Mouse (Mus musculus): ENCODE results near the gene Chrnb1. TPM values are rescaled to one million over a fixed set of nuclear protein-coding genes. Genes with fewer than 3 reads are reported as not detected.

The Chrnb1 gene
- polyA plus RNA-seq, 1 experiment = 1.6 TPM

DNA sequence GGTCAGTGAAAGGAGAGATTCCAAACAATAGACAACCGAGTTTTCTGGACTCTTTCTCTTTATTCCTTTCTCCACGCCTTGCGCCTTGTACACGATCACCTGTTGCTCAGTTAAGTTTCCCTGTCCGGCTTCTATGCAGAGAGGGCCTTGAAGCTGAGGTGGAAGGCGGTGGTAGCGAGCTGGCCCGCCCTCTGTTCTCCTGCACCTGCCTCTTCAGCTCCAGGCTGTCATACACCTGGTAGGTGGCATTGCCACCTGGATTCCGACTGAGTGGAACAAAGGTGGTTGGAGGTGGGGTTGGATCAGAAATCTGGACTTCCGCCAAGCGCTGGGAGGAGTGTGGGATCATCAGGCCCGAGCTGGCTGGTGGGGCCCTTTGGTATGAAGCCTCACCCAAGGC lies 20.8 kb upstream of the Chrnb1 start:
- no peaks in the 10 kb centered on the region for H3K27me3 ChIP-seq (ENCODE audit: control insufficient read depth, insufficient read depth, low read length)
- 89% methylated on average over 12 of the region's 12 CpGs for WGBS

DNA sequence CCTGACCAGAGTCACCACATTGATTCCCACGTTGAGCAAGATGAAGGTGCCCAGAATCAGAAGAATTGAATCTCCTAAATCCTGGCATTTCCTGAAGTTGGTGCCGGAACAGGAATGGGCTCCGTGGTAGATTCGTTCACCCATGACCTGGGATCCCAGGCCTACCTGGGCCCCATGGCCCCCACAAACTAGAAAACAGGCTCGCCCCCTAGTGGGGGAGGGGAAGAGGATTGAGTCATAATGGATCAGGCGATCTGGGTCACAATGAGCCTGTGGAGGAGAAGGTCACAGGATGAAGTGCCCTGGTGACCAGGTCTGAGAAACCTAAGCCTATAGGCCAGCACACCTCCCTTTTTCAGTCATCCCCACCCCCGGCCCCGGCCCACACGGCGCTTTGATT lies 19.4 kb upstream of the Chrnb1 start, which contains the start of gene Gm39566:
Gm39566 (minus strand) TSS at position 144 of the 400 bp plus-strand sequence.
- WGBS = 63% methylated on average over 10 of the region's 10 CpGs
- H3K27ac ChIP-seq (ENCODE audit: insufficient read depth, low read length) = no peak within 1 kb of the TSS
- H3K4me1 ChIP-seq (ENCODE audit: control insufficient read depth, insufficient read depth, low read length) = no peaks in the 10 kb centered on the region
- TF ChIP-seq CTCF (IDR thresholded peaks at IDR 0.05; ENCODE audit: borderline replicate concordance, insufficient read depth, low read depth, low read length) = no peak
- no peak for TF ChIP-seq POLR2A (IDR thresholded peaks at IDR 0.05; ENCODE audit: borderline replicate concordance, insufficient read depth, low read length)
- H3K4me3 ChIP-seq (replicated peaks; ENCODE audit: insufficient read depth, low read depth, low read length) = no peak within 1 kb of the TSS
- H3K27me3 ChIP-seq (ENCODE audit: control insufficient read depth, insufficient read depth, low read length) = no peaks in the 10 kb centered on the region
- no peak for DNase-seq

More for the DNA sequence above, 20.8 kb upstream of the Chrnb1 start:
- Histone ChIP-seq H3K4me1 (ENCODE audit: control insufficient read depth, insufficient read depth, low read length) (no peaks in the 10 kb centered on the region), H3K4me3 (replicated peaks; ENCODE audit: insufficient read depth, low read depth, low read length) (no peak overlapping the region), H3K27ac (ENCODE audit: insufficient read depth, low read length) (no peak overlapping the region)
- no peak for TF ChIP-seq POLR2A (IDR thresholded peaks at IDR 0.05; ENCODE audit: borderline replicate concordance, insufficient read depth, low read length)
- TF ChIP-seq CTCF (IDR thresholded peaks at IDR 0.05; ENCODE audit: borderline replicate concordance, insufficient read depth, low read depth, low read length) = no peak
- no peak for DNase-seq

- Histone ChIP-seq H3K27me3 (ENCODE audit: control insufficient read depth, insufficient read depth, low read length) (no peaks in the 10 kb centered on the region), H3K27ac (ENCODE audit: insufficient read depth, low read length) (no peak overlapping the region), H3K4me3 (replicated peaks; ENCODE audit: insufficient read depth, low read depth, low read length) (no peak overlapping the region), H3K4me1 (ENCODE audit: control insufficient read depth, insufficient read depth, low read length) (no peaks in the 10 kb centered on the region)
- DNase-seq = no peak
- TF ChIP-seq POLR2A (IDR thresholded peaks at IDR 0.05; ENCODE audit: borderline replicate concordance, insufficient read depth, low read length) = no peak
These were observed 14.5 kb upstream of the Chrnb1 start for GRCm38 (mm10) chr11:69810280-69810679.

- DNase-seq = no peak
- Histone ChIP-seq H3K27ac (ENCODE audit: insufficient read depth, low read length) (no peak overlapping the region), H3K4me1 (ENCODE audit: control insufficient read depth, insufficient read depth, low read length) (no peaks in the 10 kb centered on the region), H3K27me3 (ENCODE audit: control insufficient read depth, insufficient read depth, low read length) (peaks cover 1% of the 10 kb centered on the region; the same call in 1 of the 2 replicates), H3K4me3 (replicated peaks; ENCODE audit: insufficient read depth, low read depth, low read length) (no peak overlapping the region)
- TF ChIP-seq CTCF (IDR thresholded peaks at IDR 0.05; ENCODE audit: borderline replicate concordance, insufficient read depth, low read depth, low read length) (no peak), POLR2A (IDR thresholded peaks at IDR 0.05; ENCODE audit: borderline replicate concordance, insufficient read depth, low read length) (no peak)
- 70% methylated on average over 2 of the region's 2 CpGs for WGBS
These were observed 11.9 kb upstream of the Chrnb1 start for GRCm38 (mm10) chr11:69807641-69808040.

DNA sequence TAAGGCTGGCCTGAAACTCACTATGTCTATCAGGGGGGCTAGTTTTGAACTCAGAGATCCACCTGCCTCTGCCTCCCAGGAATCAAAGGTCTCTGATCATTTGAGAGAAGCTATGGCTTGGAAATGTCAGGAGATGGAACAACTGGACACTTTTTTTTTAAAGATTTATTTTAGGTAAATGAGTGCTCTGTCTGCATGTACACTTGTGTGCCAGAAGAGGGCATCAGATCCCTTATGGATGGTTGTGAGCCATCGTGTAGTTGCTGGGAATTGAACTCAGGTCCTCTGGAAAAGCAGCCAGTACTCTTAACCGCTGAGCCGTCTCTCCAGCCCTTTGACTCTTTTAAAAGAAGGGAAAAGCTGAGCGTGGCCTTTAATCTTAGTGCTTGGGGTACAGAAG lies 10.6 kb upstream of the Chrnb1 start:
- Histone ChIP-seq H3K27me3 (ENCODE audit: control insufficient read depth, insufficient read depth, low read length) (peaks cover 1% of the 10 kb centered on the region; the same call in 1 of the 2 replicates), H3K27ac (ENCODE audit: insufficient read depth, low read length) (no peak overlapping the region), H3K4me1 (ENCODE audit: control insufficient read depth, insufficient read depth, low read length) (no peaks in the 10 kb centered on the region; the same call in 1 of the 2 replicates), H3K4me3 (replicated peaks; ENCODE audit: insufficient read depth, low read depth, low read length) (no peak overlapping the region)
- 85% methylated on average over 4 of the region's 4 CpGs for WGBS
- DNase-seq = no peak
- TF ChIP-seq POLR2A (IDR thresholded peaks at IDR 0.05; ENCODE audit: borderline replicate concordance, insufficient read depth, low read length) (no peak), CTCF (IDR thresholded peaks at IDR 0.05; ENCODE audit: borderline replicate concordance, insufficient read depth, low read depth, low read length) (no peak)

GRCm38 (mm10) chr11:69804972-69805909 lies 9.5 kb upstream of the Chrnb1 start, which contains the start of gene Tmem102:
Gene Tmem102 (minus strand): TSS chr11:69805624.
- Histone ChIP-seq H3K4me1 (ENCODE audit: control insufficient read depth, insufficient read depth, low read length) (peaks cover 5% of the 10 kb centered on the region; the same call in 1 of the 2 replicates), H3K27ac (ENCODE audit: insufficient read depth, low read length) (no peak within 1 kb of the TSS), H3K4me3 (replicated peaks; ENCODE audit: insufficient read depth, low read depth, low read length) (no peak within 1 kb of the TSS), H3K27me3 (ENCODE audit: control insufficient read depth, insufficient read depth, low read length) (peaks cover 1% of the 10 kb centered on the region; the same call in 1 of the 2 replicates)
- 32% methylated on average over 29 of the region's 29 CpGs for WGBS
- DNase-seq = no peak
- TF ChIP-seq POLR2A (IDR thresholded peaks at IDR 0.05; ENCODE audit: borderline replicate concordance, insufficient read depth, low read length) = no peak
- TF ChIP-seq CTCF (IDR thresholded peaks at IDR 0.05; ENCODE audit: borderline replicate concordance, insufficient read depth, low read depth, low read length) = no peak

DNA sequence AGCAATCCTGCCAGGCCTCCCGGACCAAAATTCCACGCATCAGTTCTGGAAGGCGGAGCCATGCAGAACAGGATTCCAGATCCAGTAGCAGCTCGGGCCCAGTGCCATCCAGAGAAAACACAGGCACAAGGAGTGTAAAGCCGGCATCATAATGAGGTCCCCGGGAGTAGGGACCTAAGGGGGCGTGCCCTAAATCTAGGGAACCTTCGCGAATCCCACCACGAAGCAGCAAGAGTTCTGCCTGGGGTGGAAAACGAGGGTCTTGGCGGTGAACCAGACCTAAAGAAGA lies 8.9 kb upstream of the Chrnb1 start:
- Histone ChIP-seq H3K27me3 (ENCODE audit: control insufficient read depth, insufficient read depth, low read length) (peaks cover 1% of the 10 kb centered on the region; the same call in 1 of the 2 replicates), H3K27ac (ENCODE audit: insufficient read depth, low read length) (no peak overlapping the region), H3K4me3 (replicated peaks; ENCODE audit: insufficient read depth, low read depth, low read length) (no peak overlapping the region), H3K4me1 (ENCODE audit: control insufficient read depth, insufficient read depth, low read length) (peaks cover 7% of the 10 kb centered on the region; the same call in 1 of the 2 replicates)
- no peak for DNase-seq
- no peak for TF ChIP-seq POLR2A (IDR thresholded peaks at IDR 0.05; ENCODE audit: borderline replicate concordance, insufficient read depth, low read length)
- TF ChIP-seq CTCF (IDR thresholded peaks at IDR 0.05; ENCODE audit: borderline replicate concordance, insufficient read depth, low read depth, low read length) = no peak
- WGBS = 18% methylated on average over 12 of the region's 12 CpGs

Data from cerebellum, adult 2 months (tissue).